Mouse (Mus musculus) forebrain, embryonic 16.5 days (tissue): ENCODE data around the gene Itpr2. TPM values are rescaled to one million over a fixed set of nuclear protein-coding genes. Genes with fewer than 3 reads are reported as not detected.

Experiments used
- ATAC-seq: fragments of 200-750 bp; cut with Nextera tagmentation; 2 replicates; pipeline ENCODE4 v1.8.0; 2017; ENCODE audit warnings: mild to moderate bottlenecking, moderate library complexity
- H3K27ac ChIP-seq: fragments of 300-500 bp; sonication (generic); 2 replicates; pipeline ENCODE4 v1.5.1; 2014; ENCODE audit warnings: low read length, control low read depth
- H3K27me3 ChIP-seq: fragments of 300-500 bp; sonication (generic); replicated peaks from 2 replicates; pipeline ENCODE4 v1.6.1; 2014; ENCODE audit warnings: low read length; ENCODE audit not compliant: control insufficient read depth, insufficient read depth
- H3K36me3 ChIP-seq: fragments of 300-500 bp; sonication (generic); 2 replicates; pipeline ENCODE4 v1.6.1; 2014; ENCODE audit not compliant: control insufficient read depth, insufficient read depth
- H3K4me1 ChIP-seq: fragments of 300-500 bp; sonication (generic); replicated peaks from 2 replicates; pipeline ENCODE4 v1.6.1; 2014; ENCODE audit warnings: low read length; ENCODE audit not compliant: control insufficient read depth, insufficient read depth
- H3K4me2 ChIP-seq: fragments of 300-500 bp; sonication (generic); 2 replicates; pipeline ENCODE4 v1.6.1; 2014; ENCODE audit warnings: mild to moderate bottlenecking, low read length, control low read depth
- H3K4me3 ChIP-seq: fragments of 300-500 bp; sonication (generic); replicated peaks from 2 replicates; pipeline ENCODE4 v1.5.1; 2014; ENCODE audit warnings: mild to moderate bottlenecking, low read length, control low read depth
- H3K9ac ChIP-seq: fragments of 300-500 bp; sonication (generic); replicated peaks from 2 replicates; pipeline ENCODE4 v1.6.1; 2014; ENCODE audit warnings: low read depth, low read length, control low read depth
- H3K9me3 ChIP-seq: fragments of 300-500 bp; sonication (generic); 2 replicates; pipeline ENCODE4 v1.6.1; 2016; ENCODE audit warnings: low read length; ENCODE audit not compliant: control insufficient read depth
- WGBS: fragments of 180-500 bp; shearing (Covaris S2); extraction: QIAGEN DNeasy Blood & Tissue Kit; methylation state at CpG from one replicate; pipeline ENCODE4 v1.1.7; 2014; 5-methylcytosine and 5-hydroxymethylcytosine counted together
- polyA plus RNA-seq: library from polyadenylated mRNA; unstranded; fragments of >200 nt; fragmentation: Nextera tagmentation; extraction: Ambion mirVana; gene quantifications from 2 replicates; pipeline ENCODE4 v1.2.1, GENCODE M21; 2015

Itpr2 gene
- polyA plus RNA-seq, 1 experiment from 2014 or later = 4.7 TPM

DNA sequence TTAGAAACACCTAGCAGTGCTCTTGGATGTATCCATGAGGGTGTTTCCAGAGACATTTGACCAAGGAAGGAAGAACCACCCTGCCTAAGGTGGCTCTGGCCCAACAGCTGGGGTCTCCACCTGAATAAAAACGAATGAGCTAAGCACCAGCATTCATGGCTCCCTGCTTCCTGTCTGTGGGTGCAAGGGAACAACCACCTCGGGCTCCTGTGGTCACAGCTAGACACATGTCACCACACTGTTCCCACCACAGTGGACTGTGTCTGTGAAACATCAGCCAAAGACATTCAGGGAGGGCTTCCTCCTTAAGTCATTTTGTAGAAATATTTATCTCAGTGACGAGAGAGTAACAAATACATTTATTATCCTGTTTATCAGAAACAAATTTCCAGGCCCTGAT lies 196.0 kb downstream of the Itpr2 start:
- Histone ChIP-seq H3K27me3 (no peaks in the 10 kb centered on the region), H3K36me3 (no peaks in the 10 kb centered on the region), H3K9me3 (no peaks in the 10 kb centered on the region), H3K4me3 (no peak overlapping the region), H3K27ac (no peak overlapping the region), H3K9ac (no peak overlapping the region), H3K4me2 (no peak overlapping the region), H3K4me1 (no peaks in the 10 kb centered on the region)
- ATAC-seq = no peak
- 83% methylated on average over 3 of the region's 3 CpGs for WGBS

DNA sequence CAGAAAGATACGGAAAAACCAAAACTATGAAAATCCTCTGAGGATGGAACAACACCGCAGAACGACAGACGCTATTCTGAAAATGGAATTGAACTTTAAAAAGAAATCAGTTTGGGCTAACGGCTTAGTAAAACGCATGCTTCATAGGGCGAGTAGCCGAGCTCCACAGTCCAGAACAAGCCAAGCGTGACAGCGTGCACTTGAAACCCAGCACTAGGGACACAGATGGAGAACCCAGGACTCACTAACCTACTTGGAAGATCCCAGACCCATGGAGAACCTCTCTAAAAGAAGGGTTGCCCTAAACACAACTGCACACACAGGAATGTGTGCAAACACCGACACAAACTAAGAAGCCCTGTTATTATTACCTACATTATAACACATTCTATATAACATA lies 197.9 kb downstream of the Itpr2 start:
- Histone ChIP-seq H3K4me1 (no peaks in the 10 kb centered on the region), H3K9ac (no peak overlapping the region), H3K27me3 (no peaks in the 10 kb centered on the region), H3K27ac (no peak overlapping the region), H3K36me3 (no peaks in the 10 kb centered on the region), H3K4me3 (no peak overlapping the region), H3K9me3 (no peaks in the 10 kb centered on the region), H3K4me2 (no peak overlapping the region)
- 80% methylated on average over 11 of the region's 11 CpGs for WGBS
- no peak for ATAC-seq

DNA sequence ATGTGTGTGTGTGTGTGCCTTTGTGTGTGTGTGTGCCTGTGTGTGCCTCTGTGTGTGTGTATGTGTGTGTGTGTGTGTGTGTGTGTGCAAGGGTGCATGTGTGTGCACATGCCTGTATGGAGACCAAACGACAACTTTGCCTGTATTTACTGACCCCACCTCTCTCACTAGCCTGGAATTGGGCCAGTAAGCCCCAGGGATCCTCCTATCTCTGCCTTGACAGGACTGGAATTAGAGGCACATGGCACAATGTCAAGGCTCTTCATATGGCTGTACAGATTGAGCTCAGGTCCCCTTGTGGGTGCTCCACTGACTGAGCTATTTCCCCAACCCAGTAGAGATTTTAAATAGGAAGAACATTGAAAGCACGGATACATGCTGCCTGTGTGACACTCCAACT lies 198.7 kb downstream of the Itpr2 start:
- H3K4me1 ChIP-seq = no peaks in the 10 kb centered on the region
- no peak overlapping the region for H3K9ac ChIP-seq
- ATAC-seq = no peak
- H3K27ac ChIP-seq = no peak overlapping the region
- WGBS = 69% methylated on average over 2 of the region's 2 CpGs
- H3K4me2 ChIP-seq = no peak overlapping the region
- H3K4me3 ChIP-seq = no peak overlapping the region
- no peaks in the 10 kb centered on the region for H3K27me3 ChIP-seq
- no peaks in the 10 kb centered on the region for H3K36me3 ChIP-seq
- no peaks in the 10 kb centered on the region for H3K9me3 ChIP-seq

DNA sequence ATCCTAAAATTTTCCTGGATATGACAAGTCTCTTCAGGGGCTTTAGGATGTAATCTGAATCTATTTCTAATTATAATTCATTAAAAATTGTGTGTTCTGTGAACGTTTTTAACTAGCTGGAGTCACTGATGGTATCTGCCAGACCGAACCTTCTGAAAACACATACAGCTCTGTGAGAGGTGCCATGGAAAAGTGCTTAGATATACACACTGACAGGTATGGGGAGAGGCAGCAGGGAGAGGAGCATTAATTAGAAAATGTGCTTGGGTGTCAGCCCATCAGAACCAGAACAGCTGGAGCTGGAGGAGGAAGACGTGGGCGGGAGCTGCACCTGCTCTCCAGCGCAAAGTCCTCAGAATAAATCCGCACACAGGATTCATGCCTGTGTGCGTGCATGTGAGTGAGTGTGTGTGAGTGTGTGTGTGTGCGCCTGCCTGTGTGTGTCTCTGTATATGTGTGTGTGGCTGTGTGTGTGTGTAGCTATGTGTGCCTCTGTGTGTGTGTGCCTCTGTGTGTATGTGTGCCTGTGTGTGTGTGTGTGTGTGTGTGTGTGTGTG lies 199.4 kb downstream of the Itpr2 start:
- Histone ChIP-seq H3K4me1 (no peaks in the 10 kb centered on the region), H3K9ac (no peak overlapping the region), H3K9me3 (no peaks in the 10 kb centered on the region), H3K27ac (no peak overlapping the region), H3K4me2 (no peak overlapping the region), H3K27me3 (no peaks in the 10 kb centered on the region), H3K4me3 (no peak overlapping the region), H3K36me3 (no peaks in the 10 kb centered on the region)
- 79% methylated on average over 8 of the region's 8 CpGs for WGBS
- peak; percentile 31; the same call in 1 of the 2 replicates for ATAC-seq

DNA sequence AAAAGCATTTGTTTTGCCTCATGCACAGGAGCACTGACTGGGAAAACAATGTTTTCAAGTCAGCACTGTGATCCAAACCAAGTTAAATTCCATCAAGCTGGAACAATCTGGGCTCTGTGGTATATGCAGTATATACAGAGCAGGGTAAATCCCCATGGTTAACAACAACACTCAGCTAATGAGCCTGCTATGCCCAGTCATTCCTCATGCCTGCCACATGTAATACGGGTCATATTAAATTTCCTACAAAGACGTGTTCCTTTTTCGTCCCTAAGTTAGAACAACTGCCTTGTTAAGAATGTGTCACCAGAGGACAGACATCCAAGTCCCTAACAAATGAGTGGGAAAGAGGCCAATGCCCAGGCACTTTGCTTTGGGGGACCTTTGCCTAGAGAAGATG lies 199.9 kb downstream of the Itpr2 start:
- 50% methylated on average over 3 of the region's 3 CpGs for WGBS
- Histone ChIP-seq H3K9ac (no peak overlapping the region), H3K27me3 (no peaks in the 10 kb centered on the region), H3K4me1 (no peaks in the 10 kb centered on the region), H3K4me3 (no peak overlapping the region), H3K27ac (no peak overlapping the region), H3K36me3 (no peaks in the 10 kb centered on the region), H3K9me3 (no peaks in the 10 kb centered on the region), H3K4me2 (no peak overlapping the region)
- no peak for ATAC-seq

DNA sequence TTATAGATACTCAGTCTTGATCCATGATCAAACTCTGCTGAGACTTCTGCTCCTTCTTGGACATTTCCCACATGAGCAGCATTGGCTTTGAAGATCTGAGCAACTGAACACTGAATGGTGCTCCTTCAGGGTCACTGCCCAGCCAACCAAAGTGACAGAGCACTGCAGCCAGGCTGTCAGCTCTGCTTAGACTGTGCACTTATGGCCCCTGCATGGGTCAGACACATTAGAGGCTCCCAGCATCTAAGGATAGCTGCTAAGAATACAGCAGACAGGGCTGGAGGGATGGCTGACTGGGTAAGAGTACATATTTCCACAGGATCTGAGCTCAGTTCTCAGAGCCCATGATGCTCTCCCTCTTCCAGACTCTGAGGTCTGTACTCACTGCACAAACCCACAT lies 201.1 kb downstream of the Itpr2 start:
- H3K9ac ChIP-seq = no peak overlapping the region
- no peaks in the 10 kb centered on the region for H3K36me3 ChIP-seq
- no peaks in the 10 kb centered on the region for H3K9me3 ChIP-seq
- no peak overlapping the region for H3K27ac ChIP-seq
- ATAC-seq = no peak
- no peak overlapping the region for H3K4me2 ChIP-seq
- H3K4me3 ChIP-seq = no peak overlapping the region
- H3K4me1 ChIP-seq = no peaks in the 10 kb centered on the region
- no peaks in the 10 kb centered on the region for H3K27me3 ChIP-seq

DNA sequence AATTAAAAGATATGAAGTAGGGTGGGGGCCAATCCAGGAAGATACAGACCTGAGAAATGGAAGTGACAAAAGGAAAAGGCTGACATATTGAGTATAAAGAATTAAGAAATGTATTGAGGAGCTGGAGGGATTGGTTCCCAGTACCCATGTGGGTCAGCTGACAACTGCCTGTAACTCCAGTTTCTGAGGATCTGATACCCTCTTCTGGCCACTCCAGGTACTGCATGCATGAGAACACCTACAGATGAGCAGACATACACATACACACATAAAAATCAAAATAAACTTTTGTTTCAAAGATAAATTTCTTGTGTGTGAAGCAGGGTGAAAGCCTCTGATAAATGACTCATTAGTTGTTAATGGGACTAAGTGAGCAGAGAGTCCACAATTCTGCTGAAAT lies 203.3 kb downstream of the Itpr2 start:
- Histone ChIP-seq H3K27ac (no peak overlapping the region), H3K4me3 (no peak overlapping the region), H3K9ac (no peak overlapping the region), H3K4me2 (no peak overlapping the region), H3K9me3 (no peaks in the 10 kb centered on the region), H3K27me3 (no peaks in the 10 kb centered on the region), H3K36me3 (no peaks in the 10 kb centered on the region), H3K4me1 (no peaks in the 10 kb centered on the region)
- ATAC-seq = no peak

DNA sequence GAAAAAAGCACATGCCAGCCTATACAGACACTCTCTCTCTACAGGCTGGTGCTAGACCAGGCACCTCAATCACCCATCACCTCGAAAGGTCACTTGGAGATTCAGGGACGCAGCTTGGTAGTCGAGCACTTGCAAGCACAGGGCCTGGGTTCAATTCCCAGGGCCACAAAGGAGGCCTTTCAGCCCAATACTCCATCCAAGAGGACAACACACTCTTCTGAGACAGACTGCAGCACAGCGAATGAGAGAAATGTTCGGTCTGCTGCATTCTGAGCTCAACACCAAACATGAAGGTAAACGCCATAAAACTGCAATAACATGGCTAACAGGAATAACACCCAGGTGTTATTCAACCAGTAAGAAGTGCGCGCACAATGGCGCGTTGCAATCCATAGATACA lies 211.0 kb downstream of the Itpr2 start:
- Histone ChIP-seq H3K27ac (no peak overlapping the region), H3K4me1 (no peaks in the 10 kb centered on the region), H3K9ac (no peak overlapping the region), H3K27me3 (no peaks in the 10 kb centered on the region), H3K4me2 (no peak overlapping the region), H3K9me3 (peaks cover 5% of the 10 kb centered on the region; the same call in 1 of the 2 replicates), H3K4me3 (no peak overlapping the region), H3K36me3 (no peaks in the 10 kb centered on the region)
- ATAC-seq = no peak
- 94% methylated on average over 10 of the region's 10 CpGs for WGBS

DNA sequence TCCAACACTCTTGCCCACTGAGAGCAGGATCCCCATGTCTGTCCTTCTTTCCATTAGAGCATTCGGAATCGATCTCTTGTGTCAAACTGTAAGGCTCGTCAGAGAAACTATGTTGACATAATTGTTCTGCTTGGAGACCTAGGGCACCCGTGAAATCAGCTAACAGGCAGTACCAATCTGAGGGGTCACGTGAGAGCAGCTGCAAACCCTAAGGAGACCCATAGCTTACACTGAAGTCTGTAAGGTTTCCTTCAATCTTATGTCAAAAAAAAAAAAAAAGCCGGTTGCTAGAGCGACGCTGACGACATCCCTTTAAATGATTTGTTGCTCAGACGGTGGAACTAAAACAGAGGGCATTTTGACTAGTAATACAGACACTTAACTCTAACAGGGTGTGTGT lies 212.2 kb downstream of the Itpr2 start:
- H3K4me1 ChIP-seq = no peaks in the 10 kb centered on the region
- WGBS = 63% methylated on average over 10 of the region's 10 CpGs
- H3K4me3 ChIP-seq = no peak overlapping the region
- H3K4me2 ChIP-seq = no peak overlapping the region
- no peak overlapping the region for H3K9ac ChIP-seq
- no peaks in the 10 kb centered on the region for H3K36me3 ChIP-seq
- no peak for ATAC-seq
- peaks cover 5% of the 10 kb centered on the region; the same call in 1 of the 2 replicates for H3K9me3 ChIP-seq
- H3K27ac ChIP-seq = no peak overlapping the region
- H3K27me3 ChIP-seq = no peaks in the 10 kb centered on the region

DNA sequence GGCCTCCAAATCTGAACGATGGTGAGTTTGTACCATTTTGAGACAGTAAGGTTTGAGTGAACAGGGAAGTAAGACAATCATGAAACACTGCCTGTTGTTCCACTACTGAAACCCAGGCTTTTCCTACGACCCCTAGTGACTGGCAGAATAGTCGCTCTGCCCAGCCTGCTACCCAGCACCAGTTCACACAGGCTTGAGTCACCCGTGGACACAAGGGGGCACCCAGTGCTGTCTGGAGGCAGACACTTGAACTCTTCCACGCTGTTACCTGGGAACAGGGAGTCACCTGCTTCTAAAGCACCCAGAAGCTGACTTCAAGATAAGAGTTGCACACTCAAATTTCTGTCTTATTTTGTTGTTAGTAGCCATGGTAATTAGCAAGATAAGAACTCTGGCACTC lies 213.8 kb downstream of the Itpr2 start:
- Histone ChIP-seq H3K9ac (no peak overlapping the region), H3K9me3 (peaks cover 5% of the 10 kb centered on the region; the same call in 1 of the 2 replicates), H3K36me3 (no peaks in the 10 kb centered on the region), H3K4me3 (no peak overlapping the region), H3K4me1 (no peaks in the 10 kb centered on the region), H3K27me3 (no peaks in the 10 kb centered on the region), H3K4me2 (no peak overlapping the region), H3K27ac (no peak overlapping the region)
- ATAC-seq = no peak
- WGBS = 93% methylated on average over 5 of the region's 5 CpGs
